Mouse (Mus musculus): ENCODE measurements around the gene Btbd35f1.
"Not testable (repeated sequence)": the region's sequence is repeated elsewhere in the genome, so short reads cannot be mapped to it uniquely, and the experiment has no call there.

Gene Btbd35f1
- long read RNA-seq, experiment 1, result 0 reads
- long read RNA-seq, experiment 2, result 0 reads

- intact Hi-C loops (cut with DNase I), result not testable (repeated sequence)
Observed at GRCm38 (mm10) chrX:32559755-32560154, at the start of gene Btbd35f1. Gene Btbd35f1, plus strand, starts transcription at chrX:32560055.

DNA sequence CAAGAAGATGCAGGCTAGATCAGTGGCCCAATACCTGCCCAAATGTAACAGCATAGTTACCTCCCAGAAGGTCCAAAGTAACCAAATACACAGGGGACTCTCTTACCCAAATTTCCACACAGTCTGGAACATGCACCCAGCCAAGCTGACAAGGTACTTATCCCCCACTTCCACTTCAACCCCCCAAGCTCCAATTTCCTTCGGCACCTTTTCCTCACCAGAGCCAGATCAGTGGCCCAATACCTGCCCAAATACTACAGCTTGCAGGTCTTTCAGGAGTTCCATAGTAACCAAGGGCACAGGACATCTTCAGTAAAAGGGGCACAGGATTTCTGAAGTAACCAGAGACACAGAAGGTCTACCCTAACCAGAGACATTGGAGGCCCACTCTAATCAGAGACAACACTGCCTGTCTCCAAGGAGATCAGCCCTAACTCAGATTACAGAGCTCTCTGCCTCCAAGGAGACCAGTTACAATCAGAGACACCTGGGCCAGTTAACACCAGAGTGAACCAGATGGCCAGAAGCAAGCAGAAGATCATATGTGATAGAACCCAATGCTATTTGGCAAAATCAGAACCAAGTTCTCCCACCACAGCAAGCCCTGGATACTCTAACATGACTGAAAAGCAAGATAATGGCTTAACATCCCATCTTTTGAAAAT, 31.2 kb downstream of the Btbd35f1 start:
- intact Hi-C loops (cut with DNase I), result not testable (repeated sequence)

GRCm38 (mm10) chrX:32601008-32601407, 41.2 kb downstream of the Btbd35f1 start:
- intact Hi-C loops (cut with DNase I), result not testable (repeated sequence)

DNA sequence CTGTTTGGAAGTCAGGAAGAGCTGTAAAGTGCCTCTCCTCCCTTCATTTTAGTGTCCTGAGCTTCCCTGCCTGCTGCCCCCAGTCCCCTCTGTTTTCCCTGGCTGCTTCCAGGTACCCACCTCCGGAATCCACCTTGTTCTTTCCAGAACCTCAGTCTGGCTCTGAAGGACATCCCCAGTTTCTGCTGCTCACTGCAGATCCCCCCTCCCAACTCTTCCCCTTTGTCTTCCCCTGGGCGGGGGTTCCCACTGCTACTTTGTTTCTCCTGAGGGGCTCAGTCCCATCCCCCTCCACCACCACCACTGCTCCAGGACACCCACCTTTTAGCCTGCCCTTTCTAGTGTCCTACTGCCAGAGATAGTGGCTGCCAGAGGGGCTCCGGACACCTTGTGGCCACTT, 41.6 kb downstream of the Btbd35f1 start:
- intact Hi-C loops (cut with DNase I), result not testable (repeated sequence)
